Comparison of ENCODE assay signal across 26 mouse cellular contexts in genomic region chr7:84284974-84285373, GRCm38 (mm10).
"Had no signal": no experiment of that assay in that cellular context is flagged by ENCODE, and none has a peak within 500 bp of the region (broad histone marks: within the 10 kb centered on the region; RNA-seq: fewer than 3 reads in every experiment).

No protein-coding gene starts in this region.

- H3K4me3 ChIP-seq: gastrocnemius, adult 2 months; heart, embryonic 12.5 days; hindbrain, embryonic 10.5 days; hindbrain, embryonic 12.5 days; hindbrain, embryonic 15.5 days; kidney, embryonic 15.5 days; limb, embryonic 10.5 days; limb, embryonic 12.5 days; liver, embryonic 13.5 days; liver, embryonic 15.5 days had no signal

- ATAC-seq: hindbrain, postnatal 0 days; intestine, embryonic 16.5 days; liver, postnatal 0 days had no signal

- H3K27me3 ChIP-seq: heart, embryonic 12.5 days; hindbrain, embryonic 12.5 days; hindbrain, embryonic 15.5 days; kidney, embryonic 15.5 days; limb, embryonic 12.5 days; liver, embryonic 13.5 days; liver, embryonic 15.5 days had no signal

- H3K27ac ChIP-seq: gastrocnemius, adult 2 months; hindbrain, embryonic 10.5 days; hindbrain, embryonic 12.5 days; hindbrain, embryonic 15.5 days; hindbrain, postnatal 0 days; kidney, embryonic 15.5 days; limb, embryonic 10.5 days; limb, embryonic 12.5 days; liver, embryonic 13.5 days; liver, embryonic 15.5 days had no signal

- H3K36me3 ChIP-seq: heart, embryonic 12.5 days; liver, embryonic 13.5 days; liver, embryonic 15.5 days had no signal

- H3K4me2 ChIP-seq: heart, embryonic 12.5 days; hindbrain, embryonic 12.5 days; hindbrain, embryonic 15.5 days; kidney, embryonic 15.5 days; limb, embryonic 12.5 days; liver, embryonic 11.5 days; liver, embryonic 13.5 days; liver, embryonic 15.5 days had no signal

- H3K9me3 ChIP-seq: heart, embryonic 12.5 days; hindbrain, embryonic 10.5 days; hindbrain, embryonic 12.5 days; hindbrain, embryonic 15.5 days; kidney, embryonic 15.5 days; limb, embryonic 10.5 days; limb, embryonic 12.5 days; liver, embryonic 13.5 days; liver, embryonic 15.5 days had no signal

- H3K4me1 ChIP-seq: heart, embryonic 12.5 days; hindbrain, embryonic 10.5 days; hindbrain, embryonic 12.5 days; hindbrain, embryonic 15.5 days; kidney, embryonic 15.5 days; limb, embryonic 10.5 days; limb, embryonic 12.5 days; liver, embryonic 13.5 days; liver, embryonic 15.5 days had no signal

- DNase-seq: gastrocnemius, adult 2 months; gastrocnemius, postnatal 10 days; gastrocnemius, postnatal 25 days; heart, adult 18-20 months; heart, postnatal 10 days; heart, postnatal 4 days; kidney, adult 11 months; kidney, adult 2 months; kidney, adult 9 months; kidney, postnatal 10 days; kidney, postnatal 25 days; kidney, postnatal 4 days; liver; liver, embryonic 13.5 days; liver, postnatal 0 days had no signal

- H3K9ac ChIP-seq: heart, embryonic 12.5 days; hindbrain, embryonic 12.5 days; hindbrain, embryonic 15.5 days; kidney, embryonic 15.5 days; limb, embryonic 12.5 days; liver, embryonic 13.5 days; liver, embryonic 15.5 days; liver, postnatal 0 days had no signal
